Mouse (Mus musculus): ENCODE measurements around the gene Igfbp7. TPM values are rescaled to one million over a fixed set of nuclear protein-coding genes. Genes with fewer than 3 reads are reported as not detected.
A peak's percentile ranks its signal among the peaks of the same experiment; 100 is the strongest.

Igfbp7 gene
- polyA plus RNA-seq, 1 experiment from 2014 or later = 250 TPM

DNA sequence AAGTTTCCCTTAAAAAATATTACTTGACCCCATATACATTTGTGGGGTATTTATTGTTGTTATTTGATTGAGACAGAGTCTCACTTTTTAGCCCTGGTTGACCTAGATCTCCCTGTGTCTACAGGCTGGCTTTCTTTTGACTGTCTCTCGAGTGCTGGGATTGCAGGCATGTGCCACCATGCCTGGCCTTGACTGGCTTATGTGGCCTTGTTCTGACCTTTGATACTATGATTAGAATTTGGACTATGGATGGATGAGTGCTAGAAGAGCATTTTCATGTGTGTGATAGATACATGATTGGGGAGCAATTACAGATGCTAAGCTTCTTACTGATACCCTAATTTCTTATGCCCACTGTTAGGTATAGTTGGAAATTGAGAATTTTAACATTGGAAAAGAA lies 82.9 kb downstream of the Igfbp7 start:
- Histone ChIP-seq H3K9me3 (ENCODE audit: control insufficient read depth, low read length) (no peaks in the 10 kb centered on the region), H3K4me2 (replicated peaks; ENCODE audit: low read depth, low read length) (no peak overlapping the region), H3K9ac (ENCODE audit: low read depth, low read length) (no peak overlapping the region), H3K27ac (ENCODE audit: low read depth, low read length) (no peak overlapping the region), H3K4me1 (ENCODE audit: control insufficient read depth, insufficient read depth, low read length) (no peaks in the 10 kb centered on the region), H3K27me3 (ENCODE audit: control insufficient read depth, insufficient read depth, low read length) (no peaks in the 10 kb centered on the region), H3K36me3 (ENCODE audit: control insufficient read depth, insufficient read depth, low read length) (peaks cover 91% of the 10 kb centered on the region), H3K4me3 (ENCODE audit: low read length) (no peak overlapping the region)
- ATAC-seq (ENCODE audit: low FRiP score, low TSS enrichment) = no peak
- WGBS = 83% methylated on average over 1 of the region's 1 CpGs

GRCm38 (mm10) chr5:77314986-77315385 lies 92.9 kb downstream of the Igfbp7 start:
- Histone ChIP-seq H3K4me2 (replicated peaks; ENCODE audit: low read depth, low read length) (no peak overlapping the region), H3K36me3 (ENCODE audit: control insufficient read depth, insufficient read depth, low read length) (peaks cover 59% of the 10 kb centered on the region)
- 85% methylated on average over 6 of the region's 6 CpGs for WGBS

DNA sequence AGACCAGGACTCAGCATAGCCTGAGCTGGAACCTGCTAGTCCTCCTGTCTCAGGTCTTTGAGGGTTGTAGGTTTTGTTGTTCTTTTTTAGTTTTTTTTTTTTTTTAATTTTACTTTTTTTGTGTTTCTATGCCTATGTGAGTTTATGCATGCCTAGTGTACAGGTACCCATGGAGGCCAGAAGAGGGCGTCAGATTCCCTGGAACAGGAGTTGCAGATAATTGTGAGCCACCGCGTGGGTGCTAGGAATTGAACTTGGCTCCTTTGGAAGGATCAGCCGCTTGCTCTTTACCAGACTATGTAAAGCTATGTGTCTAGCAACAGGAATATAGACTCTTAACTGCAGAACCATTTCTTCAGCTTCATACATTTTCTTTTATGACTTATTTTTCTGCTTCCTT lies 93.6 kb downstream of the Igfbp7 start:
- Histone ChIP-seq H3K4me3 (ENCODE audit: low read length) (no peak overlapping the region), H3K27me3 (ENCODE audit: control insufficient read depth, insufficient read depth, low read length) (no peaks in the 10 kb centered on the region), H3K9me3 (ENCODE audit: control insufficient read depth, low read length) (no peaks in the 10 kb centered on the region), H3K4me1 (ENCODE audit: control insufficient read depth, insufficient read depth, low read length) (peaks cover 11% of the 10 kb centered on the region), H3K27ac (ENCODE audit: low read depth, low read length) (no peak overlapping the region), H3K9ac (ENCODE audit: low read depth, low read length) (no peak overlapping the region), H3K4me2 (replicated peaks; ENCODE audit: low read depth, low read length) (no peak overlapping the region), H3K36me3 (ENCODE audit: control insufficient read depth, insufficient read depth, low read length) (peaks cover 55% of the 10 kb centered on the region)
- no peak for ATAC-seq (ENCODE audit: low FRiP score, low TSS enrichment)
- WGBS = 94% methylated on average over 4 of the region's 4 CpGs

More at GRCm38 (mm10) chr5:77314986-77315385, 92.9 kb downstream of the Igfbp7 start:
- Histone ChIP-seq H3K4me3 (ENCODE audit: low read length) (no peak overlapping the region), H3K9me3 (ENCODE audit: control insufficient read depth, low read length) (no peaks in the 10 kb centered on the region), H3K27me3 (ENCODE audit: control insufficient read depth, insufficient read depth, low read length) (no peaks in the 10 kb centered on the region), H3K4me1 (ENCODE audit: control insufficient read depth, insufficient read depth, low read length) (peaks cover 11% of the 10 kb centered on the region), H3K27ac (ENCODE audit: low read depth, low read length) (no peak overlapping the region), H3K9ac (ENCODE audit: low read depth, low read length) (no peak overlapping the region)
- ATAC-seq (ENCODE audit: low FRiP score, low TSS enrichment) = no peak

DNA sequence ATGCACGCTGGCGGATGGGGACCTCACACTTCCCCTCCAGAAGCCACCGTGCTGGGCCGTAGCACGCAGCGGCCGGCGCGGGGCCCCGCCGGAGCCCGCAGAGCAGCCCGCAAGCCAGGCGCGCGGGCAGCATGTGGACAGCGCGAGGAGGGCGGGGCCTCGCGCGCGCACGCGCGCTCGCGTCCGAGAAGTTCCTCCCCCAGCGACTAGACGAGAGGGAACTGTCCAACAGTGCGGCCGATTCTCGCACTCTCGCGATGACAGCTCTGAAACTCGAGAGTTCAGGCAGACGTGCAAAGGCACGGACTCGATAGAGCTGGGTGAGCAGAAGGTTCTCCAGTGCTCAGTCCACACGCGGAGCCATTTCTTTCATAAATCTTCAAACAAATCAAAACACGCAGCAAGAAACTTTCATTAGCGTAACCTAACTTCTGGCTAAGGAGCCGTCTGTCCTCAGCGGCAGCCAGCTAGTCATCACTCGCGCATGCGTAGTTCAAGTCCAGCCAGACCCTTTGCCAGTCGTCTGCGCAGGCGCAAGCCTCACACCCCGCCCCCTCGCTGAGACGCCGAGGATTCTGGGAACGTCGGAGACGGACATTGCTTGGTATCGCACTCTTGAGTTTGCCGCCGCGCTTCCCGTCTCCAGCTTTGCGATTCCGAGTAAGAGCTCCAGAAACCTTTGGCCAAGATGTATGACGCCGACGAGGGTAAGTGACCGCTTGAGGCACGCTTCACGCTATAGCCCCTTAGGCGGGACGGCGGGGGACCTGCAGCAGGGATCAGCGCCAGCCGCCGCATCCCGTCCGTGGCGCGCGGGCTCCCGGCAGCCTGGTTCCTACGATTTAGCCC lies 97.7 kb downstream of the Igfbp7 start, which contains the start of the genes Noa1 and Polr2b:
TSS of gene Noa1 (minus strand) at position 161 of the 849 bp plus-strand sequence.
TSS of gene Polr2b (plus strand) at position 224 of the 849 bp plus-strand sequence.
- peaks cover 43% of the 10 kb centered on the region for H3K36me3 ChIP-seq (ENCODE audit: control insufficient read depth, insufficient read depth, low read length)
- WGBS = under 1% methylated on average over 85 of the region's 85 CpGs

DNA sequence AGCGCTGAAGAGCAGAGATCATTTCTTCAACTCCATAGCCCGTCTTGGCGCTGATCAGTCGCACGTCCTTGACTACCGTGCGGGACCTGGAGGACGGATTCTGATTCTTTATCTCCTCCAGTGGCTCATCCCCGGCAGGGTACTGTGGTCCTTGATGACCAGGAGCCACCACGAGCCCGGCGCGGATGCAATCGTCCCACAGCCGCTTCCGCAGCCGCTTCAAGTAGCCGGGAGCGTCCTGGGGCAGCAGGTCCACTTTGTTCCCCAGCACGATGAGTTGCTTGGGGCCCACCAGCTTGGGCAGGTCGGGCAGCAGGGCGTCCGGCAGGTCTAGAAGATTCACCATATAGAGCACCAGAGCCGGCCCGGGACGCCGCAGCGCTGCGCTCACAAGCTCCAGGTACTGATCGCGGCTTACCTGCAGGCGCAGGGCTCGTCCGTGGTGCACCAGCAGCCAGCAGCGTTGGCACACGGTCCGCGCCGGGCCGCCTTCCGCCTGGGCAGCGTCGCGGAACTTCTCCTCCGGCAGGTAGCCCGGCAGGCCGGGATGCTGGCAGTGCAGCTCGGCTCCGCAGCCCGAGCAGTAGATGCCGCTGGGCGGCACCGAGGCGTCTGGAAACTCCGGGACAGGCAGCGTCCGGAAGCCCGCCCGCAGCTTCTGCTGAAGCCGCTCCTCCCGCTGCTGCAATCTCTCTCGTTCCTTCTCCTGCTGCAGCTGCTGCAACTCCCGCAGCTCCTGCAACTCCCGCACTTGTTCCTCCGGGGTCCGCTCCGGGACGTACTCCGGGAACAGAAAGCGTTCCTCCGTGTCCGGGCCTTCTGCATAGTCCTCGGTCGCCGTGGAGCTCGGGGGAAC lies 98.6 kb downstream of the Igfbp7 start:
- Histone ChIP-seq H3K27ac (ENCODE audit: low read depth, low read length) (peak overlapping the region; percentile 92; the same call in 1 of the 2 replicates), H3K36me3 (ENCODE audit: control insufficient read depth, insufficient read depth, low read length) (peaks cover 39% of the 10 kb centered on the region), H3K4me2 (replicated peaks; ENCODE audit: low read depth, low read length) (peak overlapping the region; percentile 89), H3K9ac (ENCODE audit: low read depth, low read length) (peak overlapping the region; percentile 89), H3K4me3 (ENCODE audit: low read length) (peak overlapping the region; percentile 77), H3K9me3 (ENCODE audit: control insufficient read depth, low read length) (no peaks in the 10 kb centered on the region), H3K27me3 (ENCODE audit: control insufficient read depth, insufficient read depth, low read length) (no peaks in the 10 kb centered on the region), H3K4me1 (ENCODE audit: control insufficient read depth, insufficient read depth, low read length) (peaks cover 19% of the 10 kb centered on the region)
- under 1% methylated on average over 75 of the region's 76 CpGs for WGBS
- peak; percentile 18 for ATAC-seq (ENCODE audit: low FRiP score, low TSS enrichment)

More for the DNA sequence above, 97.7 kb downstream of the Igfbp7 start, which contains the start of the genes Noa1 and Polr2b:
- no peaks in the 10 kb centered on the region for H3K9me3 ChIP-seq (ENCODE audit: control insufficient read depth, low read length)
- H3K27ac ChIP-seq (ENCODE audit: low read depth, low read length) = peak within 1 kb of the TSS; percentile 92
- H3K4me1 ChIP-seq (ENCODE audit: control insufficient read depth, insufficient read depth, low read length) = peaks cover 19% of the 10 kb centered on the region
- H3K9ac ChIP-seq (ENCODE audit: low read depth, low read length) = peak within 1 kb of the TSS; percentile 89
- H3K4me3 ChIP-seq (ENCODE audit: low read length) = peak within 1 kb of the TSS; percentile 77
- H3K4me2 ChIP-seq (replicated peaks; ENCODE audit: low read depth, low read length) = peak within 1 kb of the TSS; percentile 89
- peak; percentile 96 for ATAC-seq (ENCODE audit: low FRiP score, low TSS enrichment)
- H3K27me3 ChIP-seq (ENCODE audit: control insufficient read depth, insufficient read depth, low read length) = no peaks in the 10 kb centered on the region

DNA sequence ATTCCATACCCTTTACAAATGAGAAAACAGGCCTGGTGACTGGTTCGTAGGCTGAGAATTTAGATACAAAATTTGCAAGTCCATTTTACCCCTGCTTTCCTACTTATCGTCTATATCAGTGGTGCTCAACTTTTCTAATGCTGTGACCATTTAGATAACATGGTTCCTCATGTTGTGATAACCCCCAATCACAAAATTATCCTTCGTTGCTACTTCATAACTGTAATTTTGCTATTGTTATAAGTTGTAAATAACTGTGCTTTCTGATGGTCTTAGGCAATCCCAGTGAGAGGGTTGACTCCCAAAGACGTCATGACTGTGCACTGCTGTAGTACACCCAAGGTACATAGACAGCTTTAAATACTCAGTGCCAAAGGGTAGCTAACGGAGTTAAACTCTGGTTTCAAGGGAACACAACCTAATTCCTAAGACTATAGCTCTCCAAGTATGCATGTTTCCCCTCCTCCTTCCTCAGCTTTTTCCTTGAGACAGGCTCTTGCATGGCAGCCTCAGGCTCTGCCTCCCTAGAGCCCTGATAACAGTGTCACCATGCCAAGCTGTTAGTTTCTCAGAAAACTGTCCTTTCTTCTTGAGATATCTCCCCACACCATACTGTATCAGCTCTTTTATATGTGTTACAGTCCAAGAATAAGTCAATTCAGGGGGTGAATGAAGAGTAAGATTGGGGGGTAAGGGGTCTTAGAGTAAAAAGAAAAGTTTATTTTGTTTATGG lies 99.9 kb downstream of the Igfbp7 start:
- Histone ChIP-seq H3K9ac (ENCODE audit: low read depth, low read length) (no peak overlapping the region; the same call in 1 of the 2 replicates), H3K4me3 (ENCODE audit: low read length) (peak overlapping the region; percentile 77)
- WGBS = 77% methylated on average over 5 of the region's 5 CpGs

DNA sequence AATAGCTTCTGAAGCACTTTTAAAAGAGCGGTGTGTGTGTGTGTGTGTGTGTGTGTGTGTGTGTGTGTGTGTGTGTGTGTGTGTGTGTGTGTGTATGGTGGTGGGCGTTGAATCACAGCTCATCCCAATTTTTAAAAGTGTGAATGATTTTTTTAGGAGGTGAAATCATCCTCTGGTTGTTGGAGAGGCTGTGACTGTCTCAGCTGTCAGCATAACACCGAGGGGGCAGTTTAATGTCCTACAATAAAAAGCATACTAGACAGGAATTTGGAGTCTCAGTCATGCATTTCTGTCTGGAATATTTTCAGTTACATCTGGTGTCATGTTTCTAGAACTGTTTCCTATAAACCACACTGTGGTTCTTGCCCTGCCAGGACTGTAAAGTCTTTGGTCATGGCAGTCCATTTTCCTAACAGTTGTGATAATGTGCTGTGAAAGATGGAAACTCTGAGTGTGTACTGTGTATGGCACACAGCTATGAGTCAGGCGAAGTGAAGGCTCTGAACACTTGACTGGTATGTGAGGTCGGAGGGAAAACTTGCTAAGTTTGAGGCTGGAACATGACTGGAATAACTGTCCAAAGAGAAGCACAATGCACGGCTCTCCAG lies 106.4 kb downstream of the Igfbp7 start:
- Histone ChIP-seq H3K27me3 (ENCODE audit: control insufficient read depth, insufficient read depth, low read length) (no peaks in the 10 kb centered on the region), H3K9me3 (ENCODE audit: control insufficient read depth, low read length) (no peaks in the 10 kb centered on the region), H3K9ac (ENCODE audit: low read depth, low read length) (no peak overlapping the region), H3K4me3 (ENCODE audit: low read length) (no peak overlapping the region), H3K4me1 (ENCODE audit: control insufficient read depth, insufficient read depth, low read length) (no peaks in the 10 kb centered on the region), H3K27ac (ENCODE audit: low read depth, low read length) (no peak overlapping the region), H3K4me2 (replicated peaks; ENCODE audit: low read depth, low read length) (no peak overlapping the region), H3K36me3 (ENCODE audit: control insufficient read depth, insufficient read depth, low read length) (peaks cover 54% of the 10 kb centered on the region)
- WGBS = 88% methylated on average over 6 of the region's 6 CpGs
- no peak for ATAC-seq (ENCODE audit: low FRiP score, low TSS enrichment)

More for the DNA sequence above, 99.9 kb downstream of the Igfbp7 start:
- Histone ChIP-seq H3K27ac (ENCODE audit: low read depth, low read length) (no peak overlapping the region), H3K9me3 (ENCODE audit: control insufficient read depth, low read length) (no peaks in the 10 kb centered on the region), H3K27me3 (ENCODE audit: control insufficient read depth, insufficient read depth, low read length) (no peaks in the 10 kb centered on the region), H3K36me3 (ENCODE audit: control insufficient read depth, insufficient read depth, low read length) (peaks cover 36% of the 10 kb centered on the region), H3K4me2 (replicated peaks; ENCODE audit: low read depth, low read length) (peak overlapping the region; percentile 89), H3K4me1 (ENCODE audit: control insufficient read depth, insufficient read depth, low read length) (peaks cover 19% of the 10 kb centered on the region)
- no peak for ATAC-seq (ENCODE audit: low FRiP score, low TSS enrichment)

GRCm38 (mm10) chr5:77299486-77299885 lies 108.4 kb downstream of the Igfbp7 start:
- Histone ChIP-seq H3K27ac (ENCODE audit: low read depth, low read length) (no peak overlapping the region), H3K4me1 (ENCODE audit: control insufficient read depth, insufficient read depth, low read length) (no peaks in the 10 kb centered on the region), H3K4me2 (replicated peaks; ENCODE audit: low read depth, low read length) (no peak overlapping the region), H3K27me3 (ENCODE audit: control insufficient read depth, insufficient read depth, low read length) (no peaks in the 10 kb centered on the region), H3K4me3 (ENCODE audit: low read length) (no peak overlapping the region), H3K36me3 (ENCODE audit: control insufficient read depth, insufficient read depth, low read length) (peaks cover 54% of the 10 kb centered on the region), H3K9me3 (ENCODE audit: control insufficient read depth, low read length) (no peaks in the 10 kb centered on the region), H3K9ac (ENCODE audit: low read depth, low read length) (no peak overlapping the region)
- ATAC-seq (ENCODE audit: low FRiP score, low TSS enrichment) = no peak
- WGBS = 93% methylated on average over 2 of the region's 2 CpGs
